Mouse (Mus musculus): Measurements from ENCODE around the gene Strc.

Gene Strc

GRCm38 (mm10) chr2:121354820-121355592 lies 32.0 kb downstream of the Strc start, which contains the start of gene Ppip5k1:
Gene Ppip5k1 (minus strand): TSS chr2:121355396.
- peak; percentile 98 for DNase-seq

- DNase-seq, result no peak
These were observed 32.6 kb downstream of the Strc start for GRCm38 (mm10) chr2:121354378-121354777.

- no peak for DNase-seq
These were observed 33.8 kb downstream of the Strc start for GRCm38 (mm10) chr2:121353156-121353555.

GRCm38 (mm10) chr2:121339057-121339456 lies 47.9 kb downstream of the Strc start:
- DNase-seq, result no peak

GRCm38 (mm10) chr2:121329492-121329891 lies 57.5 kb downstream of the Strc start:
- no peak for DNase-seq

GRCm38 (mm10) chr2:121323693-121324470 lies 63.1 kb downstream of the Strc start:
- no peak for DNase-seq

- DNase-seq, result no peak
These were observed 63.9 kb downstream of the Strc start for GRCm38 (mm10) chr2:121323041-121323440.

GRCm38 (mm10) chr2:121316278-121316677 lies 70.7 kb downstream of the Strc start:
- no peak for DNase-seq

Measured in layer of hippocampus, adult 9-11 months (tissue).